Mouse (Mus musculus) limb, embryonic 14.5 days (tissue): ENCODE data around the gene Hils1. TPM values are rescaled to one million over a fixed set of nuclear protein-coding genes. Genes with fewer than 3 reads are reported as not detected.
A peak's percentile ranks its signal among the peaks of the same experiment; 100 is the strongest.

Source experiments
- ATAC-seq: fragments of 200-750 bp; cut with Nextera tagmentation; 2 replicates; pipeline ENCODE4 v1.8.0; 2017; ENCODE audit warnings: low read depth, moderate number of reproducible peaks, moderate TSS enrichment; ENCODE audit not compliant: low FRiP score
- DNase-seq: peaks from one replicate; pipeline ENCODE4 v3.0.0-alpha.2; 2015; ENCODE audit warnings: low spot score
- H3K27ac ChIP-seq: fragments of 300-500 bp; sonication (generic); replicated peaks from 2 replicates; pipeline ENCODE4 v1.5.1; 2014; ENCODE audit warnings: low read depth, mild to moderate bottlenecking, low read length, moderate library complexity, mixed read lengths
- H3K27me3 ChIP-seq: fragments of 300-500 bp; sonication (generic); 2 replicates; pipeline ENCODE4 v1.6.1; 2014; ENCODE audit warnings: low read length, mixed read lengths; ENCODE audit not compliant: control insufficient read depth, insufficient read depth
- H3K36me3 ChIP-seq: fragments of 300-500 bp; sonication (generic); 2 replicates; pipeline ENCODE4 v1.6.1; 2014; ENCODE audit warnings: mild to moderate bottlenecking, low read length, moderate library complexity, mixed read lengths; ENCODE audit not compliant: control insufficient read depth, insufficient read depth
- H3K4me1 ChIP-seq: fragments of 300-500 bp; sonication (generic); 2 replicates; pipeline ENCODE4 v1.6.1; 2014; ENCODE audit warnings: antibody characterized with exemption, low read length, mixed read lengths; ENCODE audit not compliant: control insufficient read depth, insufficient read depth
- H3K4me2 ChIP-seq: fragments of 300-500 bp; sonication (generic); replicated peaks from 2 replicates; pipeline ENCODE4 v1.6.1; 2014; ENCODE audit warnings: low read depth, mild to moderate bottlenecking, low read length, moderate library complexity; ENCODE audit not compliant: severe bottlenecking
- H3K4me3 ChIP-seq: fragments of 300-500 bp; sonication (generic); replicated peaks from 2 replicates; pipeline ENCODE4 v1.5.1; 2014; ENCODE audit warnings: low read length
- H3K9ac ChIP-seq: fragments of 300-500 bp; sonication (generic); 2 replicates; pipeline ENCODE4 v1.6.1; 2014; ENCODE audit warnings: mild to moderate bottlenecking, low read depth, low read length, moderate library complexity; ENCODE audit not compliant: severe bottlenecking
- H3K9me3 ChIP-seq: fragments of 300-500 bp; sonication (generic); 2 replicates; pipeline ENCODE4 v1.6.1; 2016; ENCODE audit warnings: low read length; ENCODE audit not compliant: control insufficient read depth
- POLR2A ChIP-seq: fragments of 200-500 bp; IDR thresholded peaks from 2 replicates; pipeline ENCODE4 v1.8.0; 2012; ENCODE audit warnings: inconsistent platforms, mild to moderate bottlenecking, moderate library complexity, borderline replicate concordance; ENCODE audit not compliant: insufficient read depth, insufficient read length; ENCODE audit errors: extremely low read depth
- WGBS: fragments of 180-500 bp; shearing (Covaris S2); extraction: QIAGEN DNeasy Blood & Tissue Kit; methylation state at CpG from one replicate; pipeline ENCODE4 v1.1.7; 2014; 5-methylcytosine and 5-hydroxymethylcytosine counted together
- polyA plus RNA-seq, 2 experiments: library from polyadenylated mRNA; depleted of rRNA in 1 of 2; stranded (reverse) in 1 of 2; unstranded in 1 of 2; fragments of >200 nt; fragmentation: Nextera tagmentation in 1 of 2; extraction: Ambion mirVana in 1 of 2; gene quantifications; 2 replicates each; pipeline versions ENCODE4 v1.2.1 to v1.2.3; 2012 to 2014

Gene Hils1
- polyA plus RNA-seq, 2 experiments: 0.29 to 0.58 TPM

DNA sequence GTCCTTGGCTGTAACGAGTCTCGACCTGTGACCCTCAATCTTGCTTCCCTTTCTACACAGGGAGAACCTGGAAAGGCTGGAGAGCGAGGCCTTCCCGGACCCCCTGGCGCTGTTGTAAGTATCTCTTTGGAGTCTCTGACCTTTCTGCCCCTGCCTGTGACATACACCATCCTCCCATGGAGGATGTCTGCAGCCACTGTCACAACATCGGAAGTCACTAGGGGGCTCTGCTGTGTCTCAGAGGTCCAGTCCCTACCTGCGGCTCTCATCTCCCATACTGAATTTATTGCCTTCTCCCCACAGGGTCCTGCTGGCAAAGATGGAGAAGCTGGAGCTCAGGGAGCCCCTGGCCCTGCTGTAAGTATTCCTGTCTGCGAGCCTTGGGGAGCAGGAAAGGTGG is 23.1 kb upstream of the Hils1 start:
- Histone ChIP-seq H3K9me3 (no peaks in the 10 kb centered on the region), H3K4me2 (peak overlapping the region; percentile 73; the same call in 1 of the 2 replicates), H3K27ac (peak overlapping the region; percentile 93), H3K9ac (peak overlapping the region; percentile 34; the same call in 1 of the 2 replicates), H3K27me3 (no peaks in the 10 kb centered on the region), H3K4me3 (no peak overlapping the region), H3K4me1 (peaks cover 15% of the 10 kb centered on the region), H3K36me3 (peaks cover 100% of the 10 kb centered on the region)
- WGBS: 20% methylated on average over 8 of the region's 8 CpGs
- ATAC-seq: no peak
- no peak for DNase-seq
- TF ChIP-seq POLR2A: no peak

DNA sequence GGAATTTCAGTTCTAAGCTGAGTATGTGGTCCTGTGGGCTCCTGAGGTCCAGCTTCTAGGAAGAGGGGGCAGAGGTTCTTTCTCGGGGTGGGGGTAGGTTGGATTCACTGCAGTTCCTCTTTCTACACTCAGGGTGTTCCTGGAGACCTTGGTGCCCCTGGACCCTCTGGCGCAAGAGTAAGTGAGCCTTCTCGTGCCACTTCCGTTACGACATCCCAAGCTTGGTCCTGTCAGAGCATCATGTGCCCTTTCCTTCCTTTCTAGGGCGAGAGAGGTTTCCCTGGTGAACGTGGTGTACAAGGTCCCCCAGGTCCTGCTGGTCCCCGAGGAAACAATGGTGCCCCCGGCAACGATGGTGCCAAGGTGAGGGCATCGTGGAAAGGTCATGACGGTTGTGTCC is 22.2 kb upstream of the Hils1 start:
- H3K27me3 ChIP-seq: no peaks in the 10 kb centered on the region
- no peak for ATAC-seq
- H3K36me3 ChIP-seq: peaks cover 100% of the 10 kb centered on the region
- no peak overlapping the region for H3K9ac ChIP-seq
- no peak for TF ChIP-seq POLR2A
- H3K9me3 ChIP-seq: no peaks in the 10 kb centered on the region
- DNase-seq: no peak
- H3K27ac ChIP-seq: peak overlapping the region; percentile 93
- no peak overlapping the region for H3K4me3 ChIP-seq
- WGBS: 85% methylated on average over 12 of the region's 12 CpGs
- H3K4me2 ChIP-seq: no peak overlapping the region
- peaks cover 10% of the 10 kb centered on the region; the same call in 1 of the 2 replicates for H3K4me1 ChIP-seq

DNA sequence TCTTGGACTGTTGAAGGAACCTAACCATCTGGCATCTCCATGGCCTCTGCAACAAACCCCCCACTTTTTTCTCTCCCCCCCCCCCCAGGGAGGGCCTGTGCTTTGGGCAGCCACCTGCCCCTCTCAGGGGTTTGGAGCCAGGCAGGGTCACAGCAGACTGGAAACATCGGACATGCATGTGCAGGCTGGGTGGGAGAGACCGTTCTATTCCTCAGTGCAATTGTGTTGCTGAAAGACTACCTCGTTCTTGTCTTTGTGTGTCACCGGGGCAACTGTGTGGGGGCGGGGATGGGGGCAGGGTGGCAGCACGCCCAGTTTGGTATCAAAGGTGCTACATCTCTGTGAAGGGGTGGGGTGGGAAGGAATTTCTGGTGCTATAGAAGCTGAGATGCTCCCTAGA is 15.2 kb upstream of the Hils1 start:
- no peak for DNase-seq
- no peak for ATAC-seq
- peak overlapping the region; percentile 21; the same call in 1 of the 2 replicates for H3K27ac ChIP-seq
- H3K27me3 ChIP-seq: no peaks in the 10 kb centered on the region
- WGBS: 21% methylated on average over 6 of the region's 6 CpGs
- no peak for TF ChIP-seq POLR2A
- peaks cover 59% of the 10 kb centered on the region for H3K36me3 ChIP-seq
- no peak overlapping the region for H3K4me3 ChIP-seq
- H3K4me1 ChIP-seq: 0 out of 2 replicates have a peak, but pooled peaks cover 5% of the 10 kb centered on the region
- no peak overlapping the region for H3K9ac ChIP-seq
- H3K4me2 ChIP-seq: no peak overlapping the region
- H3K9me3 ChIP-seq: no peaks in the 10 kb centered on the region

DNA sequence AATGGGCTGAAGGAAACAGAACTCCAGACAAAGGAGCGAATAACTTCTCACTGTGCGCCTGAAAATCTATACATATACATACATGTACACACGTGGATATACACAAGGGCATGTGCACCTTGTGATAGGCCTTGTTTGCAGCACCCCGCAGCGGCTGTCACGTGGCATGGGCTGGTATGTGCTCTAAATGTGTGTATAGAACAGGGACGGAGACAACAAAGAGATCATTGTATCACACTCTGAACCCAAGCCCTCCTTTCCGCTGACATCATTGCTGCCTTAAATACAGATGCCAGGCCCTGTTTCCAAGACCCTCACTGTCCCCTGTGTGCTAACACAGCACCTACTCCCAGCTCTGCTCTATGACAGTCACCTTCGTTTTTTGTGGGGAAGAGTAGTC is 12.3 kb upstream of the Hils1 start:
- Histone ChIP-seq H3K9ac (0 out of 2 replicates have a peak overlapping the region, but pooled peaks have one; percentile 18), H3K4me3 (peak overlapping the region; percentile 23), H3K4me1 (peaks cover 15% of the 10 kb centered on the region), H3K4me2 (peak overlapping the region; percentile 36), H3K36me3 (peaks cover 29% of the 10 kb centered on the region), H3K27ac (peak overlapping the region; percentile 67), H3K9me3 (no peaks in the 10 kb centered on the region), H3K27me3 (no peaks in the 10 kb centered on the region)
- DNase-seq (no peak), ATAC-seq (no peak)
- TF ChIP-seq POLR2A: no peak
- 77% methylated on average over 9 of the region's 9 CpGs for WGBS

DNA sequence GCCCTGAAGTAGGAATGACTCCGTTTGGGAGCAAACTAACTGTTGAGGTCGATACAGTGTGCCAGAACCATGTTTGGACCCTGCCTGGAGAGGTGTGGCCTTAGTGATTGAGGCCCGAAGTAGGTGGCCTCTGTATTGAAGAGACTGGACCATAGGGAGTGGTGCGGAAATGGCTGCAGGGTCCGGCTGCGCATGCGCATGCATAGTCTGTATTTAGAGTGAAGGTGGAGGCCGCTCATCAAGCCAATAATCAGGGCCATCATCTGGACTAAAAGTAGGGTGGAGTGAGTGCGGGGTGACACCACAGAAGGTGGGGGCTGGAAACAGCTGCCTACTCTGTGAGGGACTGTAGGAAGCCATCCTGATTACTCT is 9.7 kb upstream of the Hils1 start:
- peaks cover 7% of the 10 kb centered on the region; the same call in 1 of the 2 replicates for H3K36me3 ChIP-seq
- H3K27me3 ChIP-seq: no peaks in the 10 kb centered on the region
- no peak for DNase-seq
- no peaks in the 10 kb centered on the region for H3K9me3 ChIP-seq
- ATAC-seq: no peak
- 0 out of 2 replicates have a peak overlapping the region, but pooled peaks have one; percentile 5 for H3K4me2 ChIP-seq
- no peak overlapping the region for H3K4me3 ChIP-seq
- 82% methylated on average over 9 of the region's 9 CpGs for WGBS
- no peak overlapping the region for H3K9ac ChIP-seq
- H3K27ac ChIP-seq: no peak overlapping the region
- peaks cover 15% of the 10 kb centered on the region for H3K4me1 ChIP-seq
- TF ChIP-seq POLR2A: no peak
